Mouse (Mus musculus): ENCODE results near the gene Plekha6. TPM values are rescaled to one million over a fixed set of nuclear protein-coding genes. Genes with fewer than 3 reads are reported as not detected.

The Plekha6 gene
- polyA plus RNA-seq, 1 experiment = 2.1 TPM

DNA sequence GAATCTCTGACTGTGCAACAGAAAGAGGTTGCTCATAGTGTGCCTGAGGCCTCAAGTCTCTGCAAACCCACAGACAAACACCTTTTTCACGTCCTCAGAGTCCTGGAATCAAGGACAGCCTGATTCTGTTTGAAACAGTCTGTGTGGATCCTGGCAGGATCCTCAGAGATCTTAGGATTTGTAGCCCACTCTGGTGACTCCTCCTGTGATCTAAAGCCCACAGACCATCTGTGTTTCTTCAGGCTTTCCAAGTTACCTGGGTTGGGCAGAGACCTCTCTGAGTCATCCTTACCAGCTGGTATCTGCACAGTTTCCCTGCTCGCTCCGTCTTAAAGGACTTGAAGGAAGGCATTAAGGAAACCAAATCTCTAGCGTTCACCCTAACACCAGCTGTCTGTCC is 123.0 kb downstream of the Plekha6 start:
- no peaks in the 10 kb centered on the region for H3K4me1 ChIP-seq (ENCODE audit: control insufficient read depth, insufficient read depth, low read length)
- WGBS = 86% methylated on average over 4 of the region's 4 CpGs
- TF ChIP-seq CTCF (IDR thresholded peaks at IDR 0.05; ENCODE audit: control insufficient read depth, insufficient read depth, low read length) = no peak
- no peak for TF ChIP-seq POLR2A (IDR thresholded peaks at IDR 0.05; ENCODE audit: borderline replicate concordance, control insufficient read depth, low read depth, low read length)
- no peak overlapping the region for H3K4me3 ChIP-seq (replicated peaks; ENCODE audit: control insufficient read depth, low read depth, low read length)
- H3K27ac ChIP-seq (ENCODE audit: control insufficient read depth, insufficient read depth, low read depth, low read length, poor library complexity) = no peak overlapping the region

DNA sequence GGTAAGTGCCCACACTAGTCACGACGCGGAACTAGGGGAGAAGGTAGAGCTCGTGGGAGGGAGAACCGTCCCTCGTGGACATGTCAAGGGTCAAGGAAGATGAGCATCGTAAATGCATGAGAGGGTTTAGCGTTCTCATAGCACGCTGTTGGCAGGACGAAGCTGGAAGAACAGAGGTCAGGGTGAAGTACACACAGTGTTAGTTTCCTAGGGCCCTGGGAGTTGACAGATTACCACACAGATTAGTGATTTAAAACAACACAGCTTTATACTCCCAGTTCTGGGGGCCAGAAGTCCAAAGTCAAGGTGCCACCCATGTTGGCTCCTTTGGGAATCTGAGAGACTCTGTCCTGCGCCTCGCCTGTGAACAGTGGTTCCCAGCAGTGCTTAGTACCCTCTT is 123.9 kb downstream of the Plekha6 start:
- Histone ChIP-seq H3K4me3 (replicated peaks; ENCODE audit: control insufficient read depth, low read depth, low read length) (no peak overlapping the region), H3K4me1 (ENCODE audit: control insufficient read depth, insufficient read depth, low read length) (no peaks in the 10 kb centered on the region), H3K27ac (ENCODE audit: control insufficient read depth, insufficient read depth, low read depth, low read length, poor library complexity) (no peak overlapping the region)
- WGBS = 93% methylated on average over 12 of the region's 12 CpGs
- TF ChIP-seq CTCF (IDR thresholded peaks at IDR 0.05; ENCODE audit: control insufficient read depth, insufficient read depth, low read length) (no peak), POLR2A (IDR thresholded peaks at IDR 0.05; ENCODE audit: borderline replicate concordance, control insufficient read depth, low read depth, low read length) (no peak)

DNA sequence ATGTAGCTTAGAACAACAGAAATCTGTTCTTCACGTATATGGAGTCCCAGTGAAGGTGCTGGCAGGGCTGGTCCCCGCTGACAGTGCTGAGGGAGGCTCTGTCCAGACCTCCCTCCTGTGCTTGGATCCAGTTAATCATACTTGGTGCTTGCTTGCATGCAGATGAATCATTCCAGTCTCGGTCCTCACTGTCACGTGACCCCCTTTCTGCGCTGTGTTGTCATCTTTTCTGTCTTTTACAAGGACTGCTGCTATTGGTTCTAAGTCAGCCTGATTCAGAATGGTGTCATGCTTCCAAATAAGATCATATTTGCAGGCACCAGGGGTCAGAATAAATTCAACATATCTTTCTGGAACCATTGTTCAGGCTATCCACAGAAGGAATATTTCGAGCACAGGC is 127.9 kb downstream of the Plekha6 start:
- 88% methylated on average over 6 of the region's 6 CpGs for WGBS
- Histone ChIP-seq H3K4me3 (replicated peaks; ENCODE audit: control insufficient read depth, low read depth, low read length) (no peak overlapping the region), H3K4me1 (ENCODE audit: control insufficient read depth, insufficient read depth, low read length) (no peaks in the 10 kb centered on the region), H3K27ac (ENCODE audit: control insufficient read depth, insufficient read depth, low read depth, low read length, poor library complexity) (no peak overlapping the region)
- TF ChIP-seq CTCF (IDR thresholded peaks at IDR 0.05; ENCODE audit: control insufficient read depth, insufficient read depth, low read length) (no peak), POLR2A (IDR thresholded peaks at IDR 0.05; ENCODE audit: borderline replicate concordance, control insufficient read depth, low read depth, low read length) (no peak)

DNA sequence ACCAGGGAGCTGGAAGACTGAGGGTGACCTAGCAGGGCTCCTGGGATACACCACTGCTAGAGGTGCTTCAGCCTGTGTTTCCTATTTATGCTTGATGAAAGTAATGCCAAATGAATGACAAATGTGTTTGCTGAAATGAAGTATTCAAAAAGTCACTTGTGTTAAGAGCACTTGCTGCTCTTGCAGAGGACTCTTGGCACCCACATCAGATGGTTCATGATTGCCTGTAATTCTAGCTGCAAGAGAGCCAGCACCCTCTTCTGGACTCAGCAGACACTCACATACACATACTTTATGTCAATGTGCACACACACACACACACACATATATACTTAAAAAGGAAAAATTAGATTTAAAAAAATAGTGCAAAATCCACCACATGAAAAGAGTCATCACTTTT is 128.6 kb downstream of the Plekha6 start:
- H3K4me1 ChIP-seq (ENCODE audit: control insufficient read depth, insufficient read depth, low read length) = no peaks in the 10 kb centered on the region
- no peak overlapping the region for H3K4me3 ChIP-seq (replicated peaks; ENCODE audit: control insufficient read depth, low read depth, low read length)
- no peak for TF ChIP-seq POLR2A (IDR thresholded peaks at IDR 0.05; ENCODE audit: borderline replicate concordance, control insufficient read depth, low read depth, low read length)
- TF ChIP-seq CTCF (IDR thresholded peaks at IDR 0.05; ENCODE audit: control insufficient read depth, insufficient read depth, low read length) = no peak
- H3K27ac ChIP-seq (ENCODE audit: control insufficient read depth, insufficient read depth, low read depth, low read length, poor library complexity) = no peak overlapping the region

DNA sequence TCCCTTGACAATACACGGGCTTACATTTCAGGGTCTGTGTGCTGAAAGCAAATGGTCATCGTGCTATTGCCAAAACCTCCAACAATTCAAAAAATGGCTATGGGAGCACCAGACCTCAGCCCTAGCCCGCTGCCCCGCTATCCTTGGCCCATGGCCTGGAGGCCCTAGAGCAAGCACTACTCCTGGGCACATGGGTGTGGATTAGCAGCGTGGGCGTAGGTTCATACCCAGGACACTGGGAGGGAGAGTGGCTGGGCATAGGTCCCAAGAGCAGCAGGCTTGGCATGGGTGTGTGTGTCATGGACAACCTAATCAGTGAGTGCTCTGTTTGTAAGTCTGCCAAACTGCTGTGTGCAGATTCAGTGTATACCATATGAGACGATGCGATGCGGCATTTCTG is 132.4 kb downstream of the Plekha6 start:
- no peak overlapping the region for H3K27ac ChIP-seq (ENCODE audit: control insufficient read depth, insufficient read depth, low read depth, low read length, poor library complexity)
- no peak for TF ChIP-seq CTCF (IDR thresholded peaks at IDR 0.05; ENCODE audit: control insufficient read depth, insufficient read depth, low read length)
- no peak overlapping the region for H3K4me3 ChIP-seq (replicated peaks; ENCODE audit: control insufficient read depth, low read depth, low read length)
- 78% methylated on average over 9 of the region's 9 CpGs for WGBS
- H3K4me1 ChIP-seq (ENCODE audit: control insufficient read depth, insufficient read depth, low read length) = no peaks in the 10 kb centered on the region

DNA sequence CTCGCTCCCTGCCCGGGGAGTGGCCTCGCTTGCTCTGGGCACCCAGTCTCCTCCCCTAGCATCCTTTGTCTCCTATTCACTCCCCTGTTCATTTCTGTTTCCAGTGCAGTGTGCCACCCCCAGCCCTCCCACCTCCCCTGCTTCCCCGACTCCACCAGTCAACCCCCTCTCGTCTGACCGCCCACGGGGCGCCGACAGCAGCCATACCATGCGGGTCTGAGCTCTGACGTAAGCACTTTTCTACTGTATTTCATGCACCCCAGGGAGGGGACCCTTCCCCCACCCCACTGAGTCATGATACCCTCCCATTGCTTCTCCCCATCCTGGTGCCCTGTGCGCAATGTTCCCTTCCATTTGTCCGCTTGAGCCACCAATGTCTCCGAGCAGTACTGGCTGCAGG is 134.8 kb downstream of the Plekha6 start:
- no peaks in the 10 kb centered on the region for H3K4me1 ChIP-seq (ENCODE audit: control insufficient read depth, insufficient read depth, low read length)
- WGBS = 58% methylated on average over 14 of the region's 14 CpGs
- TF ChIP-seq POLR2A (IDR thresholded peaks at IDR 0.05; ENCODE audit: borderline replicate concordance, control insufficient read depth, low read depth, low read length) = no peak
- no peak for TF ChIP-seq CTCF (IDR thresholded peaks at IDR 0.05; ENCODE audit: control insufficient read depth, insufficient read depth, low read length)
- H3K27ac ChIP-seq (ENCODE audit: control insufficient read depth, insufficient read depth, low read depth, low read length, poor library complexity) = no peak overlapping the region
- H3K4me3 ChIP-seq (replicated peaks; ENCODE audit: control insufficient read depth, low read depth, low read length) = no peak overlapping the region

DNA sequence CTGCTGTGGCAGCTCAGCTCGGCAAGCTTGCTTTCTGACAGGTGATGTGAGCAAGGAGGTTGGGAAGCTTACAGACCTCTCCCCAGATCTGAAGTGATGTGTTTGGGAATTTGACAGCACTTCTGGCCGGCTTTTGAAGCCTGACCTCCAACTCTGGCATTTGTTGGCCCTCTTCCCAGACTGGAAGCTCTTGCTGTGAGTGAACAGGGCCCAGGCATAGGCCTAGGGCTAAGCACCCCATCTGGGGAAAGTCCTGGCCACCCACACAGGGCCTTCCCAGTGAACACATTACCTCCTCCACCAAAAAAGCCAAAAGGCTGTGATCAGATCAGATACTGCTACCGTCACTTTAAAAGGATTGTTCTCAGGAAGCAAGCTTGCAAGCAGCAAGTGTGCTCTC is 138.5 kb downstream of the Plekha6 start:
- WGBS = 70% methylated on average over 3 of the region's 3 CpGs
- Histone ChIP-seq H3K4me3 (replicated peaks; ENCODE audit: control insufficient read depth, low read depth, low read length) (no peak overlapping the region), H3K27ac (ENCODE audit: control insufficient read depth, insufficient read depth, low read depth, low read length, poor library complexity) (no peak overlapping the region), H3K4me1 (ENCODE audit: control insufficient read depth, insufficient read depth, low read length) (no peaks in the 10 kb centered on the region; the same call in 1 of the 2 replicates)
- no peak for TF ChIP-seq CTCF (IDR thresholded peaks at IDR 0.05; ENCODE audit: control insufficient read depth, insufficient read depth, low read length)
- no peak for TF ChIP-seq POLR2A (IDR thresholded peaks at IDR 0.05; ENCODE audit: borderline replicate concordance, control insufficient read depth, low read depth, low read length)

DNA sequence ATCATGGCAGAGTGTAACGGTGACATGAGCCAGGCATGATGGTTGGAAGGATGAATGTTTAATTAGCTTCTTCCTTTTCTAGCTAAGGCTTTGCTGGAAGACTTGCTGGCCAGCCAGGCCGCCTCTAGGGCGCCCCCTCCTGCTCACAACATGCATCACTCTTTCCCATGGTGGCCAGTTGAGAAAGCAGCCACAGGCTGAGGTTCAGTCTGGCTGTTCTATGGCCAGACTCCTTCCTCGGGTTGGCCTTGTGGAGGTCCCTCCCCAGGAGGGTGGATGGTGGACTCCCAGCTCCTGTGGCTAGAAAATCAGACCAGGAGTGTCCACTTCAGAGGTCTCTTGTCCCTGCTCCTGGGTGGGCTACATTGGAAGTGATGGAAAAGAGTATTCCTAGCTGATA is 142.8 kb downstream of the Plekha6 start:
- no peak overlapping the region for H3K4me3 ChIP-seq (replicated peaks; ENCODE audit: control insufficient read depth, low read depth, low read length)
- WGBS = 7% methylated on average over 4 of the region's 4 CpGs
- H3K4me1 ChIP-seq (ENCODE audit: control insufficient read depth, insufficient read depth, low read length) = no peaks in the 10 kb centered on the region; the same call in 1 of the 2 replicates
- no peak overlapping the region for H3K27ac ChIP-seq (ENCODE audit: control insufficient read depth, insufficient read depth, low read depth, low read length, poor library complexity)
- TF ChIP-seq CTCF (IDR thresholded peaks at IDR 0.05; ENCODE audit: control insufficient read depth, insufficient read depth, low read length) = peak; percentile 71
- TF ChIP-seq POLR2A (IDR thresholded peaks at IDR 0.05; ENCODE audit: borderline replicate concordance, control insufficient read depth, low read depth, low read length) = no peak

DNA sequence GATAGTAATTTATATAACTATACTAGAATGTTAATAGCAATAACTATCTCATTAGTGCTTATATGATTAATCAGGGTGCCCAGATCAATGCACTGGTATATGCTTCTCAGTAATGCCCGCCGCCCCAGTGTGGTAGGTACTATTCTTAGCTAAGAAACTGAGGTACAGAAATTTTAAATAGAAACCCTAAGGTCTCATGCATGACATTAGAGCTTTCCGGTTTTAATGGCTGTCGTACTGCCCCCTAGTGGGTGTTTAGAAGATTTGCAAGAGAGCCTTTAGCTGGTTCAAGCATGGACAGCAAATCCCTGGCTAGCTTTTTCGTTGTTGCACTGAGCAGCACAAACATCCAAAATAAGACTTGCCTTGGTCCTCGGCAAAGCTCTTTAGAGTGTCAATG is 143.3 kb downstream of the Plekha6 start:
- Histone ChIP-seq H3K4me1 (ENCODE audit: control insufficient read depth, insufficient read depth, low read length) (no peaks in the 10 kb centered on the region; the same call in 1 of the 2 replicates), H3K27ac (ENCODE audit: control insufficient read depth, insufficient read depth, low read depth, low read length, poor library complexity) (no peak overlapping the region), H3K4me3 (replicated peaks; ENCODE audit: control insufficient read depth, low read depth, low read length) (no peak overlapping the region)
- no peak for TF ChIP-seq POLR2A (IDR thresholded peaks at IDR 0.05; ENCODE audit: borderline replicate concordance, control insufficient read depth, low read depth, low read length)
- no peak for TF ChIP-seq CTCF (IDR thresholded peaks at IDR 0.05; ENCODE audit: control insufficient read depth, insufficient read depth, low read length)
- WGBS = 5% methylated on average over 6 of the region's 6 CpGs
